Mouse (Mus musculus): ENCODE data around the gene Ppp1r1a. TPM values are rescaled to one million over a fixed set of nuclear protein-coding genes. Genes with fewer than 3 reads are reported as not detected.

The Ppp1r1a gene
- polyA plus RNA-seq, 1 experiment from 2014 or later = 57.4 TPM

- H3K27me3 ChIP-seq (ENCODE audit: insufficient read depth, poor library complexity, severe bottlenecking) = peaks cover 59% of the 10 kb centered on the region
- no peak overlapping the region for H3K27ac ChIP-seq
- WGBS = 51% methylated on average over 12 of the region's 12 CpGs
- peak overlapping the region; percentile 68 for H3K4me3 ChIP-seq
- no peak for DNase-seq (ENCODE audit: low spot score)
- H3K9me3 ChIP-seq = no peaks in the 10 kb centered on the region
- H3K4me1 ChIP-seq = peaks cover 18% of the 10 kb centered on the region
- H3K36me3 ChIP-seq = no peaks in the 10 kb centered on the region
Observed at GRCm38 (mm10) chr15:103503660-103504059, 34.1 kb downstream of the Ppp1r1a start.

- peak overlapping the region; percentile 76 for H3K27ac ChIP-seq
- no peak for DNase-seq (ENCODE audit: low spot score)
- peaks cover 18% of the 10 kb centered on the region for H3K4me1 ChIP-seq
- H3K36me3 ChIP-seq = no peaks in the 10 kb centered on the region
- H3K9me3 ChIP-seq = no peaks in the 10 kb centered on the region
- peaks cover 59% of the 10 kb centered on the region for H3K27me3 ChIP-seq (ENCODE audit: insufficient read depth, poor library complexity, severe bottlenecking)
- whole genome bisulfite sequencing = 2% methylated on average over 15 of the region's 15 CpGs
- H3K4me3 ChIP-seq = peak overlapping the region; percentile 68
Observed at GRCm38 (mm10) chr15:103503251-103503600, 34.6 kb downstream of the Ppp1r1a start.

- Histone ChIP-seq H3K9me3 (no peaks in the 10 kb centered on the region), H3K27ac (peak within 1 kb of the TSS; percentile 76), H3K36me3 (no peaks in the 10 kb centered on the region), H3K4me3 (peak within 1 kb of the TSS; percentile 68), H3K27me3 (ENCODE audit: insufficient read depth, poor library complexity, severe bottlenecking) (peaks cover 53% of the 10 kb centered on the region), H3K4me1 (peaks cover 21% of the 10 kb centered on the region)
- under 1% methylated on average over 58 of the region's 63 CpGs for WGBS
- peak; percentile 79 for DNase-seq (ENCODE audit: low spot score)
Observed at GRCm38 (mm10) chr15:103502435-103503250, 35.2 kb downstream of the Ppp1r1a start, which contains the start of gene Pde1b. Gene Pde1b, plus strand, starts transcription at chr15:103503034.

GRCm38 (mm10) chr15:103501186-103501585, 36.6 kb downstream of the Ppp1r1a start:
- no peaks in the 10 kb centered on the region for H3K9me3 ChIP-seq
- DNase-seq (ENCODE audit: low spot score) = no peak
- H3K27me3 ChIP-seq (ENCODE audit: insufficient read depth, poor library complexity, severe bottlenecking) = peaks cover 54% of the 10 kb centered on the region
- H3K36me3 ChIP-seq = no peaks in the 10 kb centered on the region
- peaks cover 21% of the 10 kb centered on the region for H3K4me1 ChIP-seq
- WGBS = 55% methylated on average over 2 of the region's 2 CpGs
- H3K4me3 ChIP-seq = no peak overlapping the region
- no peak overlapping the region for H3K27ac ChIP-seq

GRCm38 (mm10) chr15:103500723-103501122, 37.1 kb downstream of the Ppp1r1a start:
- 49% methylated on average over 1 of the region's 1 CpGs for WGBS
- no peak overlapping the region for H3K27ac ChIP-seq
- H3K4me3 ChIP-seq = no peak overlapping the region
- H3K27me3 ChIP-seq (ENCODE audit: insufficient read depth, poor library complexity, severe bottlenecking) = peaks cover 53% of the 10 kb centered on the region
- H3K36me3 ChIP-seq = no peaks in the 10 kb centered on the region
- H3K9me3 ChIP-seq = no peaks in the 10 kb centered on the region
- DNase-seq (ENCODE audit: low spot score) = no peak
- H3K4me1 ChIP-seq = peaks cover 21% of the 10 kb centered on the region

- Histone ChIP-seq H3K4me1 (peaks cover 14% of the 10 kb centered on the region), H3K4me3 (no peak overlapping the region), H3K27me3 (ENCODE audit: insufficient read depth, poor library complexity, severe bottlenecking) (peaks cover 28% of the 10 kb centered on the region), H3K36me3 (no peaks in the 10 kb centered on the region), H3K27ac (no peak overlapping the region), H3K9me3 (no peaks in the 10 kb centered on the region)
- no peak for DNase-seq (ENCODE audit: low spot score)
- 19% methylated on average over 3 of the region's 3 CpGs for WGBS
Observed at GRCm38 (mm10) chr15:103498157-103498556, 39.6 kb downstream of the Ppp1r1a start.

GRCm38 (mm10) chr15:103496204-103497140, 41.3 kb downstream of the Ppp1r1a start:
- no peak overlapping the region for H3K27ac ChIP-seq
- H3K36me3 ChIP-seq = no peaks in the 10 kb centered on the region
- 0 out of 2 replicates have a peak, but pooled peaks cover 3% of the 10 kb centered on the region for H3K4me1 ChIP-seq
- no peak overlapping the region for H3K4me3 ChIP-seq
- WGBS = 70% methylated on average over 10 of the region's 10 CpGs
- peaks cover 23% of the 10 kb centered on the region for H3K27me3 ChIP-seq (ENCODE audit: insufficient read depth, poor library complexity, severe bottlenecking)
- H3K9me3 ChIP-seq = no peaks in the 10 kb centered on the region
- no peak for DNase-seq (ENCODE audit: low spot score)

- 57% methylated on average over 4 of the region's 4 CpGs for WGBS
- Histone ChIP-seq H3K4me1 (no peaks in the 10 kb centered on the region), H3K36me3 (no peaks in the 10 kb centered on the region), H3K27ac (no peak overlapping the region), H3K9me3 (no peaks in the 10 kb centered on the region), H3K27me3 (ENCODE audit: insufficient read depth, poor library complexity, severe bottlenecking) (no peaks in the 10 kb centered on the region), H3K4me3 (no peak overlapping the region)
- DNase-seq (ENCODE audit: low spot score) = no peak
Observed at GRCm38 (mm10) chr15:103488336-103488735, 49.5 kb downstream of the Ppp1r1a start.

GRCm38 (mm10) chr15:103486658-103487057, 51.1 kb downstream of the Ppp1r1a start:
- Histone ChIP-seq H3K9me3 (no peaks in the 10 kb centered on the region), H3K27ac (no peak overlapping the region), H3K36me3 (no peaks in the 10 kb centered on the region), H3K4me3 (no peak overlapping the region), H3K4me1 (no peaks in the 10 kb centered on the region), H3K27me3 (ENCODE audit: insufficient read depth, poor library complexity, severe bottlenecking) (no peaks in the 10 kb centered on the region)
- 48% methylated on average over 1 of the region's 1 CpGs for WGBS
- DNase-seq (ENCODE audit: low spot score) = no peak

- no peaks in the 10 kb centered on the region for H3K27me3 ChIP-seq (ENCODE audit: insufficient read depth, poor library complexity, severe bottlenecking)
- no peaks in the 10 kb centered on the region for H3K36me3 ChIP-seq
- H3K4me3 ChIP-seq = no peak overlapping the region
- 71% methylated on average over 3 of the region's 3 CpGs for WGBS
- DNase-seq (ENCODE audit: low spot score) = peak; percentile 42
- H3K4me1 ChIP-seq = no peaks in the 10 kb centered on the region
- no peak overlapping the region for H3K27ac ChIP-seq
- H3K9me3 ChIP-seq = no peaks in the 10 kb centered on the region
Observed at GRCm38 (mm10) chr15:103485106-103485505, 52.7 kb downstream of the Ppp1r1a start.

GRCm38 (mm10) chr15:103484490-103484889, 53.3 kb downstream of the Ppp1r1a start:
- Histone ChIP-seq H3K9me3 (no peaks in the 10 kb centered on the region), H3K36me3 (no peaks in the 10 kb centered on the region), H3K27me3 (ENCODE audit: insufficient read depth, poor library complexity, severe bottlenecking) (no peaks in the 10 kb centered on the region), H3K4me1 (no peaks in the 10 kb centered on the region), H3K27ac (no peak overlapping the region), H3K4me3 (no peak overlapping the region)
- no peak for DNase-seq (ENCODE audit: low spot score)
- 46% methylated on average over 2 of the region's 2 CpGs for WGBS

GRCm38 (mm10) chr15:103482488-103482887, 55.3 kb downstream of the Ppp1r1a start:
- Histone ChIP-seq H3K4me1 (no peaks in the 10 kb centered on the region), H3K27me3 (ENCODE audit: insufficient read depth, poor library complexity, severe bottlenecking) (peaks cover 5% of the 10 kb centered on the region; the same call in 1 of the 2 replicates), H3K9me3 (no peaks in the 10 kb centered on the region), H3K4me3 (no peak overlapping the region), H3K36me3 (no peaks in the 10 kb centered on the region), H3K27ac (no peak overlapping the region)
- peak; percentile 47 for DNase-seq (ENCODE audit: low spot score)
- 0% methylated on average over 1 of the region's 1 CpGs for WGBS
